In genomic region chr9:65428003-65428402, GRCm38 (mm10) we compare ENCODE assay signal across 23 mouse cellular contexts. TPM values are rescaled to one million over a fixed set of nuclear protein-coding genes. Genes with fewer than 3 reads are reported as not detected.
DNase-seq lines count a peak whose midpoint lies in the region; ATAC-seq and TF ChIP-seq lines count a peak whose summit lies in the region.
"Had no signal": no experiment of that assay in that cellular context is flagged by ENCODE, and none has a peak within 500 bp of the region (broad histone marks: within the 10 kb centered on the region; RNA-seq: fewer than 3 reads in every experiment).

No protein-coding gene starts in this region.

- 57% methylated on average over 5 of the region's 5 CpGs for WGBS in kidney, adult 2 months
- WGBS in kidney, embryonic 16.5 days, result 90% methylated on average over 5 of the region's 5 CpGs
- WGBS in kidney, embryonic 14.5 days, result 89% methylated on average over 5 of the region's 5 CpGs
- 86% methylated on average over 5 of the region's 5 CpGs for WGBS in intestine, embryonic 15.5 days
- 73% methylated on average over 5 of the region's 5 CpGs for WGBS in small intestine, adult 2 months

- peaks cover 17% of the 10 kb centered on the region for H3K4me1 ChIP-seq in kidney, adult 2 months (ENCODE audit: control insufficient read depth, insufficient read depth, low read length)
- H3K4me1 ChIP-seq in kidney, embryonic 16.5 days (ENCODE audit: insufficient read depth, low read length), result 0 out of 2 replicates have a peak, but pooled peaks cover 3% of the 10 kb centered on the region
- H3K4me1 ChIP-seq in kidney, embryonic 14.5 days (ENCODE audit: control insufficient read depth, insufficient read depth, low read length), result no peaks in the 10 kb centered on the region
- no peaks in the 10 kb centered on the region for H3K4me1 ChIP-seq in intestine, embryonic 15.5 days (replicated peaks)
- peaks cover 25% of the 10 kb centered on the region for H3K4me1 ChIP-seq in small intestine, adult 2 months (ENCODE audit: control insufficient read depth, insufficient read depth, insufficient read length, low read length)
- H3K4me1 ChIP-seq: forebrain, embryonic 10.5 days; forebrain, embryonic 13.5 days; hindbrain, embryonic 12.5 days had no signal

- no peak for TF ChIP-seq CTCF in kidney, adult 2 months (conservative IDR thresholded peaks at IDR 0.05; ENCODE audit: insufficient read depth, insufficient read length, low read depth, low read length)
- no peak for TF ChIP-seq CTCF in small intestine, adult 2 months (IDR thresholded peaks at IDR 0.05; ENCODE audit: extremely low read depth, insufficient read length, insufficient replicate concordance, low read depth, low read length)

- TF ChIP-seq POLR2A in kidney, adult 2 months (IDR thresholded peaks at IDR 0.05; ENCODE audit: low read depth, low read length), result no peak
- no peak for TF ChIP-seq POLR2A in small intestine, adult 2 months (IDR thresholded peaks at IDR 0.05; ENCODE audit: low read depth, low read length)

- no peaks in the 10 kb centered on the region for H3K9me3 ChIP-seq in kidney, embryonic 16.5 days (ENCODE audit: low read length)
- no peaks in the 10 kb centered on the region for H3K9me3 ChIP-seq in kidney, embryonic 14.5 days (ENCODE audit: control insufficient read depth, low read length)
- no peaks in the 10 kb centered on the region for H3K9me3 ChIP-seq in intestine, embryonic 15.5 days
- H3K9me3 ChIP-seq: forebrain, embryonic 10.5 days; forebrain, embryonic 13.5 days; hindbrain, embryonic 12.5 days had no signal

- ATAC-seq in kidney, embryonic 16.5 days (ENCODE audit: low FRiP score, low TSS enrichment), result no peak
- ATAC-seq in kidney, embryonic 14.5 days (ENCODE audit: low FRiP score, low TSS enrichment), result no peak
- no peak for ATAC-seq in intestine, embryonic 15.5 days
- ATAC-seq: forebrain, embryonic 13.5 days; forebrain, embryonic 16.5 days had no signal

- H3K27me3 ChIP-seq in kidney, adult 2 months (replicated peaks; ENCODE audit: control insufficient read depth, insufficient read depth, low read length), result no peaks in the 10 kb centered on the region
- no peaks in the 10 kb centered on the region for H3K27me3 ChIP-seq in kidney, embryonic 16.5 days (ENCODE audit: insufficient read depth, low read length)
- H3K27me3 ChIP-seq in kidney, embryonic 14.5 days (ENCODE audit: control insufficient read depth, insufficient read depth, low read length), result no peaks in the 10 kb centered on the region
- H3K27me3 ChIP-seq in intestine, embryonic 15.5 days (replicated peaks), result 0 out of 2 replicates have a peak, but pooled peaks cover 1% of the 10 kb centered on the region
- no peaks in the 10 kb centered on the region for H3K27me3 ChIP-seq in small intestine, adult 2 months (ENCODE audit: control insufficient read depth, insufficient read depth, low read length)
- H3K27me3 ChIP-seq: forebrain, embryonic 13.5 days; hindbrain, embryonic 12.5 days had no signal

- no peak overlapping the region for H3K4me3 ChIP-seq in kidney, adult 2 months (ENCODE audit: insufficient read depth, low read depth, low read length)
- no peak overlapping the region for H3K4me3 ChIP-seq in kidney, embryonic 16.5 days (ENCODE audit: low read length)
- H3K4me3 ChIP-seq in kidney, embryonic 14.5 days (ENCODE audit: low read length), result no peak overlapping the region
- no peak overlapping the region for H3K4me3 ChIP-seq in intestine, embryonic 15.5 days (replicated peaks)
- no peak overlapping the region for H3K4me3 ChIP-seq in small intestine, adult 2 months (ENCODE audit: low read depth, low read length)
- H3K4me3 ChIP-seq: forebrain, embryonic 10.5 days; forebrain, embryonic 13.5 days; hindbrain, embryonic 12.5 days had no signal

- DNase-seq in kidney, adult 2 months, result peak; percentile 47
- no peak for DNase-seq in kidney, adult 18-20 months
- DNase-seq in T-cell, adult 2 months (ENCODE audit: low spot score), result no peak
- DNase-seq: adrenal gland, postnatal 10 days; adrenal gland, postnatal 36 days; cerebellum, adult 18-20 months; cerebellum, adult 9-10 months; cerebellum, postnatal 14 days; gastrocnemius, postnatal 10 days; heart, adult 11 months had no signal

- H3K9ac ChIP-seq in kidney, embryonic 16.5 days (replicated peaks; ENCODE audit: low read length), result no peak overlapping the region
- H3K9ac ChIP-seq in kidney, embryonic 14.5 days (ENCODE audit: low read depth, low read length), result no peak overlapping the region
- no peak overlapping the region for H3K9ac ChIP-seq in intestine, embryonic 15.5 days
- H3K9ac ChIP-seq: forebrain, embryonic 13.5 days; hindbrain, embryonic 12.5 days had no signal

- H3K36me3 ChIP-seq in kidney, adult 2 months (ENCODE audit: control insufficient read depth, insufficient read depth, low read length), result no peaks in the 10 kb centered on the region
- H3K36me3 ChIP-seq in kidney, embryonic 16.5 days (ENCODE audit: insufficient read depth, low read length), result no peaks in the 10 kb centered on the region
- H3K36me3 ChIP-seq in kidney, embryonic 14.5 days (ENCODE audit: control insufficient read depth, insufficient read depth, low read length), result no peaks in the 10 kb centered on the region
- H3K36me3 ChIP-seq in intestine, embryonic 15.5 days, result no peaks in the 10 kb centered on the region
- no peaks in the 10 kb centered on the region for H3K36me3 ChIP-seq in small intestine, adult 2 months (ENCODE audit: control insufficient read depth, insufficient read depth, low read length)
- H3K36me3 ChIP-seq: forebrain, embryonic 10.5 days; hindbrain, embryonic 12.5 days had no signal

- H3K4me2 ChIP-seq in kidney, embryonic 16.5 days (replicated peaks; ENCODE audit: low read depth, low read length), result no peak overlapping the region
- H3K4me2 ChIP-seq in kidney, embryonic 14.5 days (replicated peaks; ENCODE audit: low read depth, low read length), result no peak overlapping the region
- no peak overlapping the region for H3K4me2 ChIP-seq in intestine, embryonic 15.5 days (replicated peaks)
- H3K4me2 ChIP-seq: forebrain, embryonic 13.5 days; heart, embryonic 11.5 days; hindbrain, embryonic 12.5 days had no signal

- peak overlapping the region; percentile 82 for H3K27ac ChIP-seq in kidney, adult 2 months (ENCODE audit: insufficient read depth, low read depth, low read length)
- H3K27ac ChIP-seq in kidney, embryonic 16.5 days (ENCODE audit: low read length), result peak overlapping the region; percentile 66; the same call in 1 of the 2 replicates
- H3K27ac ChIP-seq in kidney, embryonic 14.5 days (ENCODE audit: low read depth, low read length), result no peak overlapping the region
- H3K27ac ChIP-seq in intestine, embryonic 15.5 days, result peak overlapping the region; percentile 38
- peak overlapping the region; percentile 99 for H3K27ac ChIP-seq in small intestine, adult 2 months (ENCODE audit: insufficient read depth, low read depth, low read length)
- H3K27ac ChIP-seq: forebrain, embryonic 10.5 days; forebrain, embryonic 13.5 days; hindbrain, embryonic 12.5 days had no signal

RNA-seq across cellular contexts. Expression of gene Slc51b, which starts 5.2 kb away (rescaled TPM):
- polyA plus RNA-seq in kidney, adult 2 months (2012; rRNA removed), result 13.0 and 15.0 TPM in 2 replicates
- 6.4 and 8.1 TPM in 2 replicates for polyA plus RNA-seq in kidney, embryonic 16.5 days (2015; fragmentation: Nextera tagmentation; extraction: Ambion mirVana)
- polyA plus RNA-seq in kidney, embryonic 14.5 days (2014; fragmentation: Nextera tagmentation; extraction: Ambion mirVana), result 0.53 and 0.59 TPM in 2 replicates
- 7.4 and 8.7 TPM in 2 replicates for polyA plus RNA-seq in intestine, embryonic 15.5 days (2015; fragmentation: Nextera tagmentation; extraction: Ambion mirVana)
- polyA plus RNA-seq in small intestine, adult 2 months (2012; rRNA removed), result 6.6 and 13.6 TPM in 2 replicates
- polyA plus RNA-seq: embryonic facial prominence, embryonic 11.5 days; embryonic facial prominence, embryonic 14.5 days; forebrain, embryonic 10.5 days; forebrain, embryonic 13.5 days; forebrain, embryonic 16.5 days; heart, embryonic 11.5 days; heart, embryonic 14.5 days; heart, postnatal 0 days; hindbrain, embryonic 12.5 days had no signal

RNA-seq across cellular contexts. Expression of gene Mtfmt, which starts 7.6 kb away (rescaled TPM):
- 11.3 and 11.5 TPM in 2 replicates for polyA plus RNA-seq in kidney, adult 2 months (2012; rRNA removed)
- 23.0 and 25.1 TPM in 2 replicates for polyA plus RNA-seq in kidney, embryonic 16.5 days (2015; fragmentation: Nextera tagmentation; extraction: Ambion mirVana)
- 18.1 and 22.0 TPM in 2 replicates for polyA plus RNA-seq in kidney, embryonic 14.5 days (2014; fragmentation: Nextera tagmentation; extraction: Ambion mirVana)
- polyA plus RNA-seq in intestine, embryonic 15.5 days (2015; fragmentation: Nextera tagmentation; extraction: Ambion mirVana), result 18.6 and 22.1 TPM in 2 replicates
- polyA plus RNA-seq in small intestine, adult 2 months (2012; rRNA removed), result 2.6 and 5.8 TPM in 2 replicates

RNA-seq across cellular contexts. Expression of gene Rasl12, which starts 29.7 kb away (rescaled TPM):
- polyA plus RNA-seq in kidney, adult 2 months (2012; rRNA removed), result 9.5 and 11.3 TPM in 2 replicates
- polyA plus RNA-seq in kidney, embryonic 16.5 days (2015; fragmentation: Nextera tagmentation; extraction: Ambion mirVana), result 15.0 and 18.0 TPM in 2 replicates
- polyA plus RNA-seq in kidney, embryonic 14.5 days (2014; fragmentation: Nextera tagmentation; extraction: Ambion mirVana), result 8.2 and 11.7 TPM in 2 replicates
- 4.2 and 4.7 TPM in 2 replicates for polyA plus RNA-seq in intestine, embryonic 15.5 days (2015; fragmentation: Nextera tagmentation; extraction: Ambion mirVana)
- 1.4 and 2.3 TPM in 2 replicates for polyA plus RNA-seq in small intestine, adult 2 months (2012; rRNA removed)

RNA-seq across cellular contexts. Expression of gene Spg21, which starts 32.7 kb away (rescaled TPM):
- polyA plus RNA-seq in kidney, adult 2 months (2012; rRNA removed), result 32.3 and 34.3 TPM in 2 replicates
- 112 and 121 TPM in 2 replicates for polyA plus RNA-seq in kidney, embryonic 16.5 days (2015; fragmentation: Nextera tagmentation; extraction: Ambion mirVana)
- polyA plus RNA-seq in kidney, embryonic 14.5 days (2014; fragmentation: Nextera tagmentation; extraction: Ambion mirVana), result 114 and 116 TPM in 2 replicates
- polyA plus RNA-seq in intestine, embryonic 15.5 days (2015; fragmentation: Nextera tagmentation; extraction: Ambion mirVana), result 90.2 and 102 TPM in 2 replicates
- 4.5 and 9.7 TPM in 2 replicates for polyA plus RNA-seq in small intestine, adult 2 months (2012; rRNA removed)

RNA-seq across cellular contexts. Expression of gene Kbtbd13, which starts 36.6 kb away (rescaled TPM):
- 0.68 and 0.75 TPM in 2 replicates for polyA plus RNA-seq in kidney, adult 2 months (2012; rRNA removed)
- polyA plus RNA-seq in kidney, embryonic 16.5 days (2015; fragmentation: Nextera tagmentation; extraction: Ambion mirVana), result 2.2 and 2.6 TPM in 2 replicates
- 1.3 and 1.4 TPM in 2 replicates for polyA plus RNA-seq in kidney, embryonic 14.5 days (2014; fragmentation: Nextera tagmentation; extraction: Ambion mirVana)
- 2.5 and 2.6 TPM in 2 replicates for polyA plus RNA-seq in intestine, embryonic 15.5 days (2015; fragmentation: Nextera tagmentation; extraction: Ambion mirVana)
- 0.20 and 0.57 TPM in 2 replicates for polyA plus RNA-seq in small intestine, adult 2 months (2012; rRNA removed)
